Mouse (Mus musculus): ENCODE measurements around the gene Tiparp. TPM values are rescaled to one million over a fixed set of nuclear protein-coding genes. Genes with fewer than 3 reads are reported as not detected.

The Tiparp gene
- total and polyA plus RNA-seq, 3 experiments: 2.9 to 12.9 (median 11.1) TPM

DNA sequence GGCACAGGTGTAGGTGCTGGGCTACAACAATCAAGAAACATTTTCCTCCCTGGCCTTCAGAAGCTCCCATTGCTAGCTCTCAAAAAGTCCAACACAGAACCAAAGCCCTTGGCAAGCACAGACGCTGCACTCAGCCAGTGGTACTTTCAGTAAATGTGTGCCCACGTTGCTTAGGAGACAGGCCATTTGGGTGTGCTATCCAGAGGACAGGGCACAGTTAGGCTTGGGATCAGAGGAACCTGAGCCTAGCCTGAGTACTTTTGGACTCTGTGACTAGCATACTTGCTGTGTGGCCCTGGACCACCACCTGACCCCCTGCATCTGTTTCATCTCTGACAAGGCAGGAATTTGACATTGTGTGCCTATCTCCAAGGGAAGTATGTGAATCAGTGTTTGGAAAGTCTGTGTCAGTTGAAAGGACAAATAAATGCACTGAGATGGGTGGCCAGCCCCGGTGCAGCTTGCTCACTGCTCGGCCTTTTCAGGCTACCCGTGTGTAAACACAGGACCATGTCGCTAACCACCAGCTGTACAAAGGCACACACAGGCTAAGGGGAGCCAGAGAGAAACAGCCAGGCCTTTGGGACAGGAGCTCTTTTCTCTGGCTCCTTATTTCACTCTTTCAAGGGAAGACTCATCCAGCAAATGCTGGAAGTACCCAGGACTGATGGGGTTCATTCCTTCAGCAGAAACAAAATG is 35.9 kb downstream of the Tiparp start:
- no peak for TF ChIP-seq POLR2A (IDR thresholded peaks at IDR 0.05; ENCODE audit: insufficient read depth, low read depth, low read length)
- no peak for TF ChIP-seq CTCF (IDR thresholded peaks at IDR 0.05)
- TF ChIP-seq EP300 (IDR thresholded peaks at IDR 0.05; ENCODE audit: insufficient read depth, low read depth, low read length): no peak
- H3K27ac ChIP-seq: no peak overlapping the region

DNA sequence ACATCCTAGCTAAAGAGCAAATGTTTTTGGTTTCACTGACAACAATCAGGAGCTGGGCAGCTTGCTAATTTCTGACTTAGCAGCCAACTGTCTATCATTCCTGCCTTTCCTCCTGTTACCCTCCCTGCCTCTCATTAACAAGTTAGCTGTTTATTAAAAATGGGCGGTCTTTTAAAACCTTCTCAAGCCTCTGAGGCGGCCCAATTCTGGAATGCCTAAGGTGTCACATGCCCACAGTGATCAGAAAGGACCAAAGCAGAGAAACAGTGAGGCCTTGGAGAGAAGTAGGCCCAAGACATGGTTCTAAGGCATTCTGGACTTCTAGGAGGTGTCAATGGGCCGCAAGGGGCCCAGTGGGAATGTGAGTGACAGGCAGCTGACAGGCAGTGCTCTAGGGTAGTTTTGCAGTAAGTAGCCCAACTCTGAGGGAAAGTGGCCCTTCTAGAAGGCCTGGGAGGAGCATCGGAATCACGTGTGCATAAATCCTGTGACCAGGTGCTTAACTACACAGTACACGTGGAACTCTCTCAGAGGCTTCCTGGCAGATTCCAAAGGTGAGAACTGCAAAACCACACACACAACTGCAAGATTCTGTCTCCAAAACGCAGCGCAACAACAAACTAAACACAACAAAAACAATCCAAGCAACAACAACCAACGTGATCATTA is 37.6 kb downstream of the Tiparp start:
- no peak for DNase-seq
- TF ChIP-seq EP300 (IDR thresholded peaks at IDR 0.05; ENCODE audit: insufficient read depth, low read depth, low read length): no peak
- no peak overlapping the region for H3K27ac ChIP-seq
- no peak overlapping the region for H3K4me3 ChIP-seq
- no peak overlapping the region for H3K9ac ChIP-seq (ENCODE audit: low read depth, low read length)
- intact Hi-C loops (cut with DNase I): no loop called here
- no peaks in the 10 kb centered on the region for H3K27me3 ChIP-seq (ENCODE audit: control insufficient read depth, insufficient read depth, low read length)
- H3K4me1 ChIP-seq (ENCODE audit: control insufficient read depth, insufficient read depth, low read length): peaks cover 3% of the 10 kb centered on the region
- no peaks in the 10 kb centered on the region for H3K79me2 ChIP-seq (replicated peaks; ENCODE audit: control insufficient read depth, insufficient read depth, low read length)
- 86% methylated on average over 9 of the region's 9 CpGs for WGBS
- no peaks in the 10 kb centered on the region for H3K36me3 ChIP-seq (ENCODE audit: control insufficient read depth, insufficient read depth, low read length)

More for the DNA sequence above, 35.9 kb downstream of the Tiparp start:
- Histone ChIP-seq H3K9ac (ENCODE audit: low read depth, low read length) (no peak overlapping the region), H3K4me1 (ENCODE audit: control insufficient read depth, insufficient read depth, low read length) (peaks cover 2% of the 10 kb centered on the region), H3K27me3 (ENCODE audit: control insufficient read depth, insufficient read depth, low read length) (no peaks in the 10 kb centered on the region), H3K4me3 (no peak overlapping the region), H3K79me2 (replicated peaks; ENCODE audit: control insufficient read depth, insufficient read depth, low read length) (no peaks in the 10 kb centered on the region), H3K36me3 (ENCODE audit: control insufficient read depth, insufficient read depth, low read length) (no peaks in the 10 kb centered on the region)
- intact Hi-C loops (cut with DNase I): no loop called here
- DNase-seq: no peak
- 30% methylated on average over 6 of the region's 6 CpGs for WGBS

- no peaks in the 10 kb centered on the region for H3K27me3 ChIP-seq (ENCODE audit: control insufficient read depth, insufficient read depth, low read length)
- intact Hi-C loops (cut with DNase I): no loop called here
Observed at GRCm38 (mm10) chr3:65569941-65570340, 41.7 kb downstream of the Tiparp start.

DNA sequence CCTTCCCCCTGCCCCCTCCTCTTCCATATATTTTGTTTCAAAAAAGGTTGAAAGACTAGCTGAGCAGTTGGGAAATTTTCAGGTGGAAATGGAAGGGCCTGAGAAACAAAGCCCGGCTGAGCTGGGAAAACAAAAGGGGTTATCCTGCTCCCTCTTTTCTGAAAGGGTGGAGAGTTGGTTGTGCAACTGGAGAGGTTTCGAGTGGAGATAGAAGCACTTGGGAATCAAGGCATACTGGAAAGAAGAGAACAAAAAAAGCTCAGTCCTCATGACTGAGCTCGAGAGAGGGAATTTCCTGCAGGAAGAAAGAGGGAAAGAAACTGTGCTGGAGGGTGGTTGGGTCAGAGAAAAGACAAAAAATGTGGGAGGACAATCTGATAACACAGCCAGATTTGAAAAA is 45.3 kb downstream of the Tiparp start:
- Histone ChIP-seq H3K4me1 (ENCODE audit: control insufficient read depth, insufficient read depth, low read length) (peaks cover 1% of the 10 kb centered on the region; the same call in 1 of the 2 replicates), H3K36me3 (ENCODE audit: control insufficient read depth, insufficient read depth, low read length) (no peaks in the 10 kb centered on the region), H3K4me3 (no peak overlapping the region), H3K27me3 (ENCODE audit: control insufficient read depth, insufficient read depth, low read length) (no peaks in the 10 kb centered on the region), H3K9ac (ENCODE audit: low read depth, low read length) (no peak overlapping the region), H3K79me2 (replicated peaks; ENCODE audit: control insufficient read depth, insufficient read depth, low read length) (no peaks in the 10 kb centered on the region), H3K27ac (no peak overlapping the region)
- DNase-seq: no peak
- 58% methylated on average over 3 of the region's 3 CpGs for WGBS
- intact Hi-C loops (cut with DNase I): no loop called here
- no peak for TF ChIP-seq CTCF (IDR thresholded peaks at IDR 0.05)
- TF ChIP-seq EP300 (IDR thresholded peaks at IDR 0.05; ENCODE audit: insufficient read depth, low read depth, low read length): no peak
- TF ChIP-seq POLR2A (IDR thresholded peaks at IDR 0.05; ENCODE audit: insufficient read depth, low read depth, low read length): no peak

More at GRCm38 (mm10) chr3:65569941-65570340, 41.7 kb downstream of the Tiparp start:
- Histone ChIP-seq H3K36me3 (ENCODE audit: control insufficient read depth, insufficient read depth, low read length) (no peaks in the 10 kb centered on the region), H3K79me2 (replicated peaks; ENCODE audit: control insufficient read depth, insufficient read depth, low read length) (no peaks in the 10 kb centered on the region), H3K4me1 (ENCODE audit: control insufficient read depth, insufficient read depth, low read length) (peaks cover 1% of the 10 kb centered on the region; the same call in 1 of the 2 replicates), H3K27ac (no peak overlapping the region), H3K9ac (ENCODE audit: low read depth, low read length) (no peak overlapping the region), H3K4me3 (no peak overlapping the region)
- TF ChIP-seq EP300 (IDR thresholded peaks at IDR 0.05; ENCODE audit: insufficient read depth, low read depth, low read length): no peak
- TF ChIP-seq POLR2A (IDR thresholded peaks at IDR 0.05; ENCODE audit: insufficient read depth, low read depth, low read length): no peak
- no peak for TF ChIP-seq CTCF (IDR thresholded peaks at IDR 0.05)
- no peak for DNase-seq

GRCm38 (mm10) chr3:65577602-65578001 is 49.4 kb downstream of the Tiparp start:
- Histone ChIP-seq H3K4me3 (no peak overlapping the region), H3K36me3 (ENCODE audit: control insufficient read depth, insufficient read depth, low read length) (no peaks in the 10 kb centered on the region), H3K9ac (ENCODE audit: low read depth, low read length) (no peak overlapping the region), H3K79me2 (replicated peaks; ENCODE audit: control insufficient read depth, insufficient read depth, low read length) (no peaks in the 10 kb centered on the region), H3K27ac (no peak overlapping the region), H3K4me1 (ENCODE audit: control insufficient read depth, insufficient read depth, low read length) (no peaks in the 10 kb centered on the region), H3K27me3 (ENCODE audit: control insufficient read depth, insufficient read depth, low read length) (no peaks in the 10 kb centered on the region)
- no peak for DNase-seq
- 84% methylated on average over 3 of the region's 3 CpGs for WGBS
- TF ChIP-seq CTCF (IDR thresholded peaks at IDR 0.05): no peak
- TF ChIP-seq EP300 (IDR thresholded peaks at IDR 0.05; ENCODE audit: insufficient read depth, low read depth, low read length): no peak
- no peak for TF ChIP-seq POLR2A (IDR thresholded peaks at IDR 0.05; ENCODE audit: insufficient read depth, low read depth, low read length)
- intact Hi-C loops (cut with DNase I): no loop called here

- WGBS: 79% methylated on average over 12 of the region's 12 CpGs
- TF ChIP-seq EP300 (IDR thresholded peaks at IDR 0.05; ENCODE audit: insufficient read depth, low read depth, low read length): no peak
- no peak for TF ChIP-seq CTCF (IDR thresholded peaks at IDR 0.05)
- TF ChIP-seq POLR2A (IDR thresholded peaks at IDR 0.05; ENCODE audit: insufficient read depth, low read depth, low read length): no peak
- DNase-seq: no peak
- Histone ChIP-seq H3K4me3 (no peak overlapping the region), H3K27ac (no peak overlapping the region), H3K27me3 (ENCODE audit: control insufficient read depth, insufficient read depth, low read length) (no peaks in the 10 kb centered on the region), H3K4me1 (ENCODE audit: control insufficient read depth, insufficient read depth, low read length) (no peaks in the 10 kb centered on the region), H3K9ac (ENCODE audit: low read depth, low read length) (no peak overlapping the region), H3K36me3 (ENCODE audit: control insufficient read depth, insufficient read depth, low read length) (no peaks in the 10 kb centered on the region), H3K79me2 (replicated peaks; ENCODE audit: control insufficient read depth, insufficient read depth, low read length) (no peaks in the 10 kb centered on the region)
- intact Hi-C loops (cut with DNase I): no loop called here
Observed at GRCm38 (mm10) chr3:65579260-65579921, 51.2 kb downstream of the Tiparp start.

Measured in heart, adult 2 months (tissue).